In the genomic region with DNA sequence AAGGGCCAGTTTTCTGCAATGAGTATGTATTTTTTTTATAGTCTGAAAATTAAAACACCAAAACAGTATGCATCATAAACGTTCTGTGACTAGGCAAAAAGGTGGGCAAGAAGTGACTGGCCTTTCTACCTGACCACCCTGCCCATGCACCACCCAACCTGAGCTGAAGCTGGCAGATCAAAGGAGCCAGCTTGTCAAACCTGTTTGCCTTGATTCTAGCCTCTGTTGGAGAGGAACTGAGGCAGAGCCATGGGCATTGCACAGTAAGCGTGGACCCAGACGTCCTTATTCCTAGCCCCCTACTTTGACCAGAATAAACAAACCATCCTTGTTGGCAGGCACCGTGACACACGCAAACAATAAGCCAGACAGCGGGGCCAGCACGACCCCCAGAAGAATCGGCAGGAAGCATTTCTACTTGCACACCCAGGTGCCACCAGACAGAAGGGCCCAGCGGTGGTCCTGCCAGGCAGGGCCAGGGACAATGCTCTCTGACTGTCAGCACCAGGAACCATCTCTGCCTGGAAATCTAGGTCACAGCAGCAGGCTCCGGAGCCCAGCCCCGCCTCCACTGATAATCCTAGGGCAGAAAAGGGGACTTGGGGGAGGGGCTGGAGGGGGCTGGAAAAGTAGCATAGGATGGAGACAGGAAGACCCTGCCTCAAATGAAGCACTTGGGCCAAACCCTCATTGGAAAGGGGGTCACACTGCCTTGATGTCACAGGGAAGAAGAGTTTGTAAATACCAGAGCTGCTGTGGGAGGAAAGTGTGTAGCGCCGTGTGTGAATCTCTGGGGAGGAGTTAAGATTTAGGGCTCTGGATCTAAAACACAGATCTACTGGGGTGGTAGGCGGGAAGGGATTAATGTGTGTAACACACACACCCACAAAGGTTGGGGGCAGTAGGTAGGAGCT, we compare ENCODE assay signal across 8 mouse cellular contexts. TPM values are rescaled to one million over a fixed set of nuclear protein-coding genes. Genes with fewer than 3 reads are reported as not detected.
DNase-seq lines count a peak whose midpoint lies in the region; ATAC-seq and TF ChIP-seq lines count a peak whose summit lies in the region.

No protein-coding gene starts in this region.

- H3K79me2 ChIP-seq in myocyte (ENCODE audit: control insufficient read depth, insufficient read depth), result peaks cover 14% of the 10 kb centered on the region

- H3K36me3 ChIP-seq in myocyte (ENCODE audit: control insufficient read depth, insufficient read depth), result peaks cover 26% of the 10 kb centered on the region

- ATAC-seq in megakaryocyte progenitor cell, adult 5-6 weeks (replicated peaks; ENCODE audit: poor library complexity), result no peak

- DNase-seq in adrenal gland, adult (ENCODE audit: inconsistent age in 2 of 2, low spot score in 1 of 2), result peak; percentile 39 to 64
- no peak for DNase-seq in adrenal gland, adult 8-10 months
- DNase-seq in right cerebral cortex, postnatal 25 days, result peak; percentile 19
- DNase-seq in right cerebral cortex, postnatal 14 days, result no peak
- DNase-seq in heart, postnatal 4 days, result peak; percentile 39
- no peak for DNase-seq in frontal cortex, postnatal 36 days (ENCODE audit: low spot score in 2 of 2)

- no peaks in the 10 kb centered on the region for H3K27me3 ChIP-seq in myocyte (ENCODE audit: control insufficient read depth, insufficient read depth, insufficient read length)

- no peak overlapping the region for H3ac ChIP-seq in myocyte (ENCODE audit: control insufficient read depth, insufficient read length)

- TF ChIP-seq POLR2A in myocyte (IDR thresholded peaks at IDR 0.05; ENCODE audit: insufficient read length, low read depth), result peak; percentile 23

- no peak overlapping the region for H3K4me3 ChIP-seq in myocyte

- no peak overlapping the region for H3K4me2 ChIP-seq in myocyte (ENCODE audit: low read depth)

TF ChIP-seq in myocyte, 11 proteins besides CTCF, POLR2A, EP300 and RAD21:
- TF ChIP-seq TCF12 (IDR thresholded peaks at IDR 0.05; ENCODE audit: insufficient read depth, poor library complexity, severe bottlenecking) (no peak), USF1 (IDR thresholded peaks at IDR 0.05; ENCODE audit: low read depth) (no peak), POLR2AphosphoS2 (IDR thresholded peaks at IDR 0.05; ENCODE audit: insufficient read length, low read depth) (peak; percentile 6), MYOG (IDR thresholded peaks at IDR 0.05; ENCODE audit: control insufficient read depth in 1 of 3, insufficient read depth in 1 of 3, insufficient read length in 2 of 3, low read depth in 2 of 3) (no peak)

RNA-seq across cellular contexts. Expression of a gene that starts 4.4 kb away (rescaled TPM):
- 10 to 100 TPM; 48.4 to 89.7 (median 63.1) TPM for total RNA-seq in adrenal gland, adult 8-10 months (2022)
- total RNA-seq in heart, postnatal 4 days (2021), result 100 to 1,000 TPM; 140 to 147 TPM
- 120 TPM for polyA plus RNA-seq in myocyte (2012; fragmentation: generic; extraction: Trizol)
- 3.1 and 4.9 TPM in 2 replicates for total RNA-seq in megakaryocyte progenitor cell, adult 5-6 weeks (2015)
- total RNA-seq in megakaryocyte progenitor cell, adult 5-6 weeks (2017), result 2.2 and 2.6 TPM in 2 replicates

RNA-seq across cellular contexts. Expression of a gene that starts 17.4 kb away (rescaled TPM):
- under 1 TPM in 3 of 4 experiments, not detected in 1; 0.21 to 0.30 (median 0.29) TPM for total RNA-seq in adrenal gland, adult 8-10 months (2022)
- 10 to 100 TPM; 11.9 to 18.1 TPM for total RNA-seq in heart, postnatal 4 days (2021)
- polyA plus RNA-seq in myocyte (2012; fragmentation: generic; extraction: Trizol), result 73.1 TPM
- not detected in 2 replicates for total RNA-seq in megakaryocyte progenitor cell, adult 5-6 weeks (2015)
- not detected in 2 replicates for total RNA-seq in megakaryocyte progenitor cell, adult 5-6 weeks (2017)

RNA-seq across cellular contexts. Expression of a gene that starts 54.3 kb away (rescaled TPM):
- 100 to 1,000 TPM; 141 to 189 (median 156) TPM for total RNA-seq in adrenal gland, adult 8-10 months (2022)
- total RNA-seq in heart, postnatal 4 days (2021), result 100 to 1,000 TPM; 114 to 115 TPM
- polyA plus RNA-seq in myocyte (2012; fragmentation: generic; extraction: Trizol), result 80.0 TPM
- 26.0 and 46.0 TPM in 2 replicates for total RNA-seq in megakaryocyte progenitor cell, adult 5-6 weeks (2015)
- 93.6 and 140 TPM in 2 replicates for total RNA-seq in megakaryocyte progenitor cell, adult 5-6 weeks (2017)

RNA-seq across cellular contexts. Expression of a gene that starts 56.0 kb away (rescaled TPM):
- total RNA-seq in adrenal gland, adult 8-10 months (2022), result 1 to 10 TPM in 2 of 4 experiments, under 1 TPM in 2; 0.12 to 1.1 (median 0.76) TPM
- total RNA-seq in heart, postnatal 4 days (2021), result under 1 TPM in 1 of 2 experiments, not detected in 1; 0.11 TPM
- polyA plus RNA-seq in myocyte (2012; fragmentation: generic; extraction: Trizol), result 0.06 TPM
- total RNA-seq in megakaryocyte progenitor cell, adult 5-6 weeks (2015), result not detected in 2 replicates
- not detected in 2 replicates for total RNA-seq in megakaryocyte progenitor cell, adult 5-6 weeks (2017)

RNA-seq across cellular contexts. Expression of a gene that starts 59.2 kb away (rescaled TPM):
- total RNA-seq in adrenal gland, adult 8-10 months (2022), result 10 to 100 TPM; 32.7 to 37.0 (median 35.8) TPM
- total RNA-seq in heart, postnatal 4 days (2021), result 10 to 100 TPM; 19.1 to 20.1 TPM
- polyA plus RNA-seq in myocyte (2012; fragmentation: generic; extraction: Trizol), result 79.7 TPM
- 28.8 and 29.7 TPM in 2 replicates for total RNA-seq in megakaryocyte progenitor cell, adult 5-6 weeks (2015)
- 25.5 and 30.6 TPM in 2 replicates for total RNA-seq in megakaryocyte progenitor cell, adult 5-6 weeks (2017)

Comparison
In these comparisons a context has a peak if more than half of its experiments do, and no peak if none do; other contexts are left out.
1. DNase-seq: peak in adrenal gland, adult (2 of 2), right cerebral cortex, postnatal 25 days (single experiment) and heart, postnatal 4 days (single experiment); none in adrenal gland, adult 8-10 months (single experiment), right cerebral cortex, postnatal 14 days (single experiment) and frontal cortex, postnatal 36 days (0 of 2).
2. RNA of a gene that starts 4.4 kb away (total RNA-seq): 140 to 147 TPM in heart, postnatal 4 days and 48.4 to 89.7 TPM in adrenal gland, adult 8-10 months; 2.2 to 4.9 TPM in megakaryocyte progenitor cell, adult 5-6 weeks; every median in the first group is over 4 times any median in the second.
3. RNA of a gene that starts 17.4 kb away (total RNA-seq): 11.9 to 18.1 TPM in heart, postnatal 4 days; 0.21 to 0.30 TPM in adrenal gland, adult 8-10 months and not detected in megakaryocyte progenitor cell, adult 5-6 weeks; every median in the first group is over 4 times any median in the second.